Mouse (Mus musculus) lung, postnatal 10 days (tissue): ENCODE data around the gene Wdr5.
"Not testable (repeated sequence)": the region's sequence is repeated elsewhere in the genome, so short reads cannot be mapped to it uniquely, and the experiment has no call there.

ENCODE experiments used
- DNase-seq: peaks from one replicate; pipeline ENCODE4 v3.0.0; 2021

Gene Wdr5

GRCm38 (mm10) chr2:27504113-27504885 lies 10.7 kb upstream of the Wdr5 start:
- peak; percentile 48 for DNase-seq

- peak; percentile 58 for DNase-seq
Observed at GRCm38 (mm10) chr2:27505539-27505938, 9.4 kb upstream of the Wdr5 start.

DNA sequence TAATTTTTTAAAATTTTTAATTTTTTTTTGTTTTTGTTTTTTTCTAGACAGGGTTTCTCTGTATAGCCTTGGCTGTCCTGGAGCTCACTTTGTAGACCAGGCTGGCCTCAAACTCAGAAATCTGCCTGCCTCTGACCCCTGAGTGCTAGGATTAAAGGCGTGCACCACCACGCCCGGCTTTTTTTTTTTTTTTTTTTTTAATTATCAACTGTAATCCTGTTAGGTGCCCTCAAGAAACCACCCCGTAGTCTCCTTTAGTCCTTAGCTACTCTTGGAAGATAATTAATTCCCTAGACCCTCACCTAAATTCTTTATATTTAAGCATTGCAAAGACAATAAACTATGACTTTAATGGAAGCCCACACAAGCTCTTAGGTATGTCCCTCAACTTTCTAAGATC lies 8.3 kb upstream of the Wdr5 start:
- DNase-seq, result not testable (repeated sequence)

GRCm38 (mm10) chr2:27507562-27507961 lies 7.4 kb upstream of the Wdr5 start, which contains the start of gene Brd3:
TSS of gene Brd3 (minus strand) at chr2:27507662.
- no peak for DNase-seq

GRCm38 (mm10) chr2:27510706-27511105 lies 4.3 kb upstream of the Wdr5 start:
- DNase-seq, result no peak

GRCm38 (mm10) chr2:27512909-27513308 lies 2.0 kb upstream of the Wdr5 start:
- no peak for DNase-seq

DNA sequence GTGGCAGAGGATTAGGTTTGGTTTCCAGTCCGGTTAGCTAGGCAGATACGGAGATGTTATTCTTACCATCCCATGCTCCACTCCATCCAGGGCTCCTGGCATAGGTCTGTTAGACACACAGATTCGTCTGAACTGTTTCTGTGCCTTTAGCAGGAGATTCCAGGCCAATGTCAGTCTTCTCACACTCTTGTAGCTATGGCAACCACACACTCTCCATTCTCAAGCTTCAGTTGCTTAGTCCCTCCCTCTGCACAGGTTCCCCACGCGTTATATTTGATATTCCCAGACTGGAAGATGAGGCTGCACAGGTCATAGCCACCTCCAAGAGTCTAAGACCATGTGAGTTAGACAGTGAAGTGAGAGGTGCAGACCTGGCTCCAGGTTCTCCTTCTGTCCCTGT lies 1.1 kb upstream of the Wdr5 start:
- DNase-seq, result no peak

- DNase-seq, result no peak
Observed at GRCm38 (mm10) chr2:27515341-27516166, 597 bp downstream of the Wdr5 start.

DNA sequence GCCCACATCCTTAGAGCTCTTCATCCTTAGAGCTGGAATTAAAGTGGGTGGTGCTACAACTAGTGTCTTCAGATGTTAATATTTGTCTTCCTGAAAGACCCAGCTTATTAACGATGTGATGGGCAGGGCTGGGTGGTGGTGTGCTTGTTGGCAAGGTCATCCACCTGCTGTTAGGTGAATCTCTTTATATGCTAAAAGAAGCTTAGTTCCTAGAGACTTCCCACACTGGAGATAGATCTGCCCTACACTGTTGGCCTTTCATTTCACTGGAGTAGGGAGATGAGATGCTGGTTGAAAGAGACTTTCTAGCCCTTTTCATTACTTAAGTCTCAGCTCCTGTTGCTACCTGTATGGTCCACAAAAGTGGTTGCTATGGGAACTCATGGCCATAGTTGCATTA lies 1.3 kb downstream of the Wdr5 start:
- DNase-seq, result no peak

DNA sequence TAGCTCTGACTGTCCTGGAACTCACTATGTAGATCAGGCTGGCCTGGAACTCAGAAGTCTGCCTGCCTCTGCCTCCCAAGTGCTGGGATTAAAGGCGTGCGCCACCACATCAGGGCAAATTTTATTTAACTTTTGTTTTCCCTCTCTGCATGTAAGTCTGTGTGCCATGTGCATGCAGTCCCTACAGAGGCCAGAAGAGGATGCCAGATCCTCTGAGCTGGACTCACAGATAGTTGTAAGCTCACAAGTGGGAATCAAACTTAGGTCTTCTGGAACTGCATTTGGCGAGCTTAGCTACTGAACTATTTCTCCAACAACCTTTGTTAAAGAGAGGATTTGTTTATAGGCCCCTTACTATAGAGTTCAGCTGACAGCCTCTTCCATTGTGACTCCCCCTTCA lies 3.3 kb downstream of the Wdr5 start:
- no peak for DNase-seq

DNA sequence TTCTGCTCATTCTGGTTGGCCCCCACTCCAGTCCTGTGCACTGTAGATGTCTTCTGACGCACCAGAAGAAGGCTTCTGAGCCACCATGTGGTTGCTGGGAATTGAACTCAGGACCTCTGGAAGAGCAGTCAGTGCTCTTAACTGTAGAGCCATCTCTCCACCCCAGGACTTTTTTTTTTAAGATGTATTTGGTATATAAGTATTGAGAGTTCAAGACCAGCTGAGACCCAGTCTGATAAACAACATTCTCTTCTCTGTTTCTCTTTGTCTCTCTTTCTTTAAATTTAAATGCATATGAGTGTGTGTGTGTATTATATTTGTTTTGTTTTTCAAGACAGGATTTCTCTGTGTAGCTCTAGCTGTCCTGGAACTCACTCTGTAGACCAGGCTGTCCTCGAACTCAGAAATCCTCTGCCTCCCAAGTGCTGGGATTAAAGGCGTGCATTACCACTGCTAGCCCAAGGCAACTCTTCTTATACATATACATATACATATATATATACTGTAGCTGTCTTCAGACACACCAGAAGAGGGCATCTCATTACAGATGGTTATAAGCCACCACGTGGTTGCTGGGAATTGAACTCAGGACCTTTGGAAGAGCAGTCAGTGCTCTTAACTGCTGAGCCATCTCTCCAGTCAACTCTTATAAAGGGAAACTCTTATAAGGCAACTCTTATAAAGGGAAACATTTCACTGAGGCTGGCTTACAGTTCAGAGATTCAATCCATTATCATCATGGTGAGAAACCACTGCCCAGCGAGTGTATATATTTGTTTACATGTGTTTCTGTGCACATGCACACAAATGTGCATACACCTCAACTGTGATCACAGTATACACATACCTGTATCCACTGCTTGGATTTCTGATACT lies 23.7 kb downstream of the Wdr5 start:
- not testable (repeated sequence) for DNase-seq

DNA sequence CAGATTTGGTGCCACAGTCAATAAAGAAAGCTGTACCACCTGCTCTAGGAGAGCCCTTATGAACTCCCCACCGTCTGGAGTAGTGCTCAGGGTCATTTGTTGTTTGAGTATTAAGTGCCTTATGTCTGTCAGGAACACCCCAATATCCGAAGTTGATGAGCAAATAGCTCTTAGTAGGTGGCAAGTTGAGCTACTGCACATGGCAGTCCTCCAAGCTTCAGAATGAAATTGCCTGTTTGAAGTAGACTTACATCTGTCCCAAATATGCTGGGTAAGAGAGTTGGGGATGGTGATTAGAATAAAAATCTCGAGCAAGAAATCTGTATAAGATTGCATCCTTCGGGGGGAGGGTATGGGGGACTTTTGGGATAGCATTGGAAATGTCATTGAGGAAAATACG lies 24.4 kb downstream of the Wdr5 start:
- peak; percentile 43 for DNase-seq

- DNase-seq, result peak; percentile 99
Observed at GRCm38 (mm10) chr2:27539772-27540514, 25.0 kb downstream of the Wdr5 start.

DNA sequence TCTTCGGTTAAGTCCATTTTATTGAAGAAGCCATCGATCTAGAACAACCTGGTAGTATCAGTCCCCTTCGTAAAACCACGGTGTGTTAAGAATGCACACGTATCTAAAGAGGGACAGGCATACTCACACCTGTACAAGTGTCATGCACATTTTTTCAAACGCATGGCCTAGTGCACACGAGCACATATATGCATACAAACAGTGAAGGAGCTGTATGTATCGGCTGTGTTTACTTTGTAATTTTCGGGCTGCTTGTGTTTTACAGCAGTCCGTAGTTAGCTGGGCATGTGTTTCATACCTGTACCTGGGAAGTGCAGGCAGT lies 25.5 kb downstream of the Wdr5 start:
- DNase-seq, result no peak

- no peak for DNase-seq
Observed at GRCm38 (mm10) chr2:27541225-27541624, 26.3 kb downstream of the Wdr5 start.

DNA sequence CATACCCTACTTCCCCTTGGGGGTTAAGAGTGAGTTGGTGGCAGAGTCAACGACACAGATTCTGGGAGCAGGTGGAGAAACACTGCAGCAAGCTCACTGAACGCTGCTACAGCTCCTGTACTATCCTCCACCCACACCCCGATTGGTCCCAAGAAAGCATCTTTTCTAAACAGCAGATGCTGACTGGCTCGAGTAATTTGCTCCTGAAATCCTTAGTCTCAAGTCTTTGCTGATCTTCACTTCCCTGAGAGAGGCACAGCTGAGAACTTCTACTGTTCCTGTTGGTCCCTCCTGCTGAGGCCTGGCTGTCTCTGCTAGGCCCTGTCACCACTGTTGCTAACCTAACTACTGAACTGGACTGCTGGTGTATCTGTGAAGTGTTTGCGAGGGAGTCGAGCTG lies 29.7 kb downstream of the Wdr5 start:
- no peak for DNase-seq

DNA sequence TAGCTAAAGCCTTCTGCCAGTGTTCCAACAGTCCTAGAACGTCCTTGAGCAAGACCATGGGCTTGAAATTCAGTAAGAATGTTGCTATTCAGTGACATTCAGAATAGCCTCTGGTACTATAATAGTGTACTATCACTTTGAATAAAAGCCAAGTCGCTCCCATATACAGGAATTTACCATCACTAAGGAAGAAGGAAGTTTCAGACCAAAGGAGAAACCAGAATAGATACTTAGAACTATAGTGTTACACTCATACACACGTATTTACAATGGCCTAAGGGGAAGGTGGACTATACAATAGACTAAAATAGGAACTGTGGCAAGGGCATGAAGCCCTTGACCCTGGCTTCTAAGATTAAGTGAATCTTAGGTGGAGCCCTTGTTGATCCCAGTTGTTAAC lies 30.6 kb downstream of the Wdr5 start:
- DNase-seq, result not testable (repeated sequence)

DNA sequence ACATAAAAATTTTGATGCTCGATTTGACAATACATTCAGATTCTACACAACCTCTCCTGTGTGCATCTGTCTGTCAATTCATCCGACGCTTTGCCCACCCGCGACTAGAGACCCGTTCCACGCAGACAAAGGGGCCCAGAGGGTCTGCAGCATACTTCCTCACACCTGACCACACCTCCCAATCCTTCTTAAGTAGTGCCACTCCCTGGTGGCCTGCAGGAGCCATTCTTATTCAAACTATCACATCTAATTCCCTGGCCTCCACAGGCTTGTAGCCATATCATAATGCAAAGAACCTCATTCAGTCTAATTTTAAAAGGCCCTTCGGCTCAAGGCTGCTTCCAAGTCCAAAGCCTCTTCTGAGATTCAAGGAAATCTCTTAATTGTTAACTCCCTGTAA lies 31.1 kb downstream of the Wdr5 start:
- not testable (repeated sequence) for DNase-seq

GRCm38 (mm10) chr2:27547326-27547725 lies 32.4 kb downstream of the Wdr5 start:
- DNase-seq, result no peak

GRCm38 (mm10) chr2:27547986-27548385 lies 33.0 kb downstream of the Wdr5 start:
- no peak for DNase-seq

DNA sequence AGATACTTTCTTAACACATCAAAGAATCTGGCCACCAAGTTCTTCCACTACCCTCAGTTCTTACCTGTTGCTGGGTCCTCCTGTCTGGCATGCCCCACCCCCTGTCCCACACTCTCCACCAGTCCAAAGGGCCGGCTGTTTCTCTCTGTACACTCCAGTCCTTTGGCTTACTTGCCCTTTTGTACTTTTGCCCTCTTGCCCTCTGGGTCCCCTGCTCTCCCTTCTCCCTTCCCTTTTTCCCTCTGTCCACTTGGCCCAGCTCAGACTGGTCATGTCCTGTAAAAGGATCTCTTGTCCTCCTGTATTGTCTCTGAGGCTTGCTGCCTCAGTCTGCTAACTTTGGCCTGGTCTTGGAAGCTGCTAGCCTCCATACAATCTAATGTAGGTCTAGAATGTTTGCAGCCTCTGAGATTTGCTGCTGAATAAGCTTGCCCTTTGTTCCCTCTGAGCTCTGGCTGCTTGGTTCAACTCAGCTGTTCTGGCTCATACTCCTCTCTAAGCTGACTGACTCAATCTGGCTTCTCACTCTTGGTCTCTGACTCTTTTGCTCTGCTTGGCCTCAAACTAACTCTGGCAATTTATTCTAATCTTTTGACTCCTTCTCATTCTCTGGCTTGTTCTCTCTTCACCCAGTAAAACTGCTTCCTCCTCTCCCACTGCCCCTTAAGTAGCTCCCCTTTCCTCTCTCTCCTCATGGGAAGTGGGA lies 33.9 kb downstream of the Wdr5 start:
- no peak for DNase-seq
